Mouse (Mus musculus) adipocyte (in vitro differentiated cells): ENCODE measurements at regions not wholly inside any gene's neighbourhood (a gene's known extent, or its start where the extent isn't known, plus 50 kb on each side); places are given as distances from the start of the nearest gene placed in this dataset.

Source experiments
- DNase-seq: peaks from one replicate; pipeline ENCODE4 v3.0.0-alpha.2; 2016; ENCODE audit warnings: low spot score

- no peak for DNase-seq
Observed at GRCm38 (mm10) chr6:143372487-143372886, 205.5 kb downstream of the Etnk1 start.

GRCm38 (mm10) chr6:143373686-143374273, 206.8 kb downstream of the Etnk1 start:
- DNase-seq = peak; percentile 61

DNA sequence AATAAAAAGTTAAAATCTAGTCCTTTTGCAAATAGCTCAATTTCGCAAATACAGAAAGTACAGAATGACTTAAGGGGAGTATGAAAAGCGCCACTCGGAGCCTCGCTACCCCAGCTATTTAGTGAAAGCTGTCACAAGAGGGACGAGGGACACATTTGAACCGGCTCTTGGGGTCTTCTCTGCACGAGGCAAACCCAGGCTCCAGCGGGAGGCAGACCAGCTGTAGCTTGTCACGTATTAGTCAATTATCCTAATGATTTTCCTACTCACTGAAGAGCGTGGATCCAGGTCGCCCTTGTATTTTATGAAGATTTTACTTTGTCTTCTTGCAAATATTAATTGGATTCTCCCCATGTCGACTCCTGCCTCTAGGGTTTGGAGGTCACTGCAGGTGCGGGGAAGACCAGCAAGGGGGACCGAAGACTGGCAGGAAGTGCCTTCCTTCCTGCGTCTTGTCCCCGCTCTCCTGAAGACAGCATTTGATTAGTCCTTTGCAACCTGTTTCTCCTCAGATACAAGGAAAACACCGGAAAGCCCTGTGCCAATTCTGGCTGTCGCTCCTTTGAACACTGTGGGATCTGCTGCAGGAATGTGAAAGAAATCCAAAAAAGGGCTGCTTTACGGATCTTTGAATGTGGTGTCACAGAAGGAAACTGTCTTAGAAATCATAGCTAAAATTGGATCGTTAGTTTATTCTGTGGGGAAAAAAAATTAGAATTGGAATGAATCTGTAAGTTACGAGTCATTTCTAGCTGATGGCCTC, 209.1 kb downstream of the Etnk1 start:
- DNase-seq = no peak

GRCm38 (mm10) chr6:143377121-143377520, 210.1 kb downstream of the Etnk1 start:
- no peak for DNase-seq

- no peak for DNase-seq
Observed at GRCm38 (mm10) chr6:143378126-143378525, 211.1 kb downstream of the Etnk1 start.

GRCm38 (mm10) chr6:143380490-143380889, 213.5 kb downstream of the Etnk1 start:
- DNase-seq = no peak

- DNase-seq = no peak
Observed at GRCm38 (mm10) chr6:143386597-143387450, 219.8 kb downstream of the Etnk1 start.

DNA sequence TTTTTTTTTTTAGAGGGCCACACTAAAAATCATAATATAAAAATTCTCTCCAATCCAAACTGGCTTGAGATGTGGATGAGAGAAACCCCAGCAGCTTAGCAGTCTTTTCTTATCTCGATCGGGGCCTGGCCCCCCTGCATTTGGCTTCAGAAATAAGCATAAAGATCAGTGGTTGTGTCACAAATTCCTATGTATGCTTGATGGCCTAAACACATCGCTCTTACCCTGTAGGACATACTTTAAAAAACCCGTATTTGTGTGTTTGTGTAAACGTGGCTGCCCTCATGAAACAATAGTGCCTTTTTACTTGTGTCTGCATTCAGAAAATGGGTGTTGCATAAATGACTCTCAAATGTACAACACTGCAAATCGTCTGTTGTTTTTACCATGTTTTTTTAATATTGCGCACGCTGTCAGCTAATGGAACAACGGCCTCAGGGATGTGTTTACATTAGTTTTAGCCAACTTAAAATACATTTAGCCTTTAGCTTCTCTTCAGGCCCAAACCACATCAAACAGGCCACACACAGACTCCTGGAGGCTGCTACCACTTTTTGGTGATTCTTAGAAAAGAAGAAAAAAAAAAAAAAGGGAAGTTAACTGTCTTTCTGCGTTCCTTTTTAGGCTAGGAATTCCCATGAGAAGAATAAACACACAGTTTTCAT, 226.7 kb downstream of the Etnk1 start:
- DNase-seq = no peak

- DNase-seq = no peak
Observed at GRCm38 (mm10) chr6:143394377-143394776, 227.4 kb downstream of the Etnk1 start.

GRCm38 (mm10) chr6:143401436-143401835, 234.4 kb downstream of the Etnk1 start:
- DNase-seq = no peak

DNA sequence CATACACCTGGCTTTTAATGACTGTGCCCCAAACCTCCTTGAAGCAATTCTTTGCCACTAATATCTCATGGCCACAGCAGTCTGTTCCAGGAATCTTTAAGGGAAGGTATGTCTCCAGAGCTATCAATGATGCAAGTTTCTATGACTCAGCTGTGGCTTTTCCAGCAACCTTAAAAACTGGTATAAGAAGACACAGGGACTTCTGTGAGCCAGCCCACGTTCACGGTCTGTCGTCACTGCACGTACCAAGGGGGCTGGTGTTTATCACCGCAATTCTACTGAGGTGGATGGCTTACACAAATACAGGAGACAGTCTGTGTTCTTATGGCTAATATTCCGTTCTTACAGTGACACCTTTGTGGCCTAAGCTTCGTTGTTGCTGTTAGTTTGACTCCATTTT, 234.9 kb downstream of the Etnk1 start:
- no peak for DNase-seq

- no peak for DNase-seq
Observed at GRCm38 (mm10) chr6:143402766-143403165, 235.7 kb downstream of the Etnk1 start.

DNA sequence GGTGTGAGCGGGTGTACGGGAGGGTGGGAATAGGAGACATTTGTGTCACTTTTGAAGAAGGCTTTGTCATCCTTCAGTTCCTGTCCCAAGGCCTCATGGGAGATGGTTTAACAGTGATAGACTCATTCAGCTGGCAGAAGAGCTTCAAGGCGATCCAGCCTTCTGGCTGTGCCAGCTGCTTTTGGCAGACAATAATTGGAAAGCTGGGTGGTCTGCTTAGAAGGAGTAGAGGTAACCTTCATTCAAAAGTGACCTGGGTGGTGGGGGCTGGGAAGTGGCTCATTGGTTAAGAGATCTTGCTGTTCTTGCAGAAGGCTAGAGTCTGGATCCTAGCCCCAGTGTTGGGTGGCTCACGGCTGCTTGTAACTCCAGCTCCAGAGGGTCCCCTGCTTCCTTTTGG, 237.5 kb downstream of the Etnk1 start:
- no peak for DNase-seq

DNA sequence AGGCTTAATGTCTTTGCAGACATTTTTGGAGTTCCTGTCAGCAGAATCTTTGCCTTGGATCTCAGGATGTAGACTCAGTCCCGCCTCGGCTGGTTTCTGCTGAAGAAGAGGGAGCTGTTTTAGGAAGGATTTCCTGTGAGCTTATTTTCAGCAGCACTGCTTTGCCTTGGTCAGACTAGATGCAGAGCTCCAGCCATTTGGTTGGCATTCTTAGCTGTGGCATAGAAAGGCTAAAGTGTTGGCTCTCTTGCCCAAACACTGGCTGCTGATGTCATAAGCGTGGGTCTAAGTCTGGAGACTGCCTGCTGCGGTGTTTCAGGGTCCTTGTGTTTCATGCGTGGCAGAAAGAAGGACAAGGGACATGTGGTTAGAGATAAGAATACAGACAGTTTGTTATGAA, 245.0 kb downstream of the Etnk1 start:
- no peak for DNase-seq

GRCm38 (mm10) chr6:143412721-143413120, 245.7 kb downstream of the Etnk1 start:
- DNase-seq = no peak

DNA sequence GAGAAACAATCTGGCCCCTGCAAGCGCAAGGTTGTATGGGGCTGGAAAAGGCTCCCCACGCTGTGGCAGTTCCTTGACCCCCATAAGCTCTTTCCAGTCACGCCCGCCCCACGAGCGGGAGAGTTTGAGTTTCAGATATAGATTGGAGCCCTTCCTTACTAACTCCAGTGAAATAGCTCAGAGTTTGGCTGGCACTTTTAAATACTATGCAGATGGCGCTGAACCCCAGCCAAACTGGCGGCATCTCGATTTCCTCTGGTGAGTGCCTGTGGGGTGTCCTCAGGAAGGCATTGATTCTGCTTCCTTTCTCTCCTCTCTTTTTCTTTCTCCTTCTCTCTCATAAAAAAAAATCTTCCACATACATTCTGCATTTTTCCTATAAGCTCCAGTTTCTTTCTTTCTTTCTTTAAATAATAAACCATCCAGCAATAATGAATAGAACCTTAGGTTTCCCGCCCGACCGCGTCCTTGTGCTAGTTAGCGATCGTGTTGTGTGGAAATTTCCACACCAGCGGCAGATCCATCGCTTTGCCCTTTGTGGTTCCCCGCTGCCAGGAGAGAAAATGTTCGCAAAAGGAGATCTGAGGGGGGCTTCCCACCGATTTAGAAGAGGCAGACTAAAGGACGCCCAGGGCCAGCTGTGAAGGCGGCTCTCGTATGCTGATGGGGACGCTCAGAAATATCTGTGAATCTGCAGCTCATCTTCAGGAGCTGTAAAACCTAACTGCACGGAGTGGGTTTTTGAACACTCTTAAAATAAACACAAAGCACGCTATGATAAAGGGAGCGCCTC, 247.8 kb downstream of the Etnk1 start:
- DNase-seq = no peak

DNA sequence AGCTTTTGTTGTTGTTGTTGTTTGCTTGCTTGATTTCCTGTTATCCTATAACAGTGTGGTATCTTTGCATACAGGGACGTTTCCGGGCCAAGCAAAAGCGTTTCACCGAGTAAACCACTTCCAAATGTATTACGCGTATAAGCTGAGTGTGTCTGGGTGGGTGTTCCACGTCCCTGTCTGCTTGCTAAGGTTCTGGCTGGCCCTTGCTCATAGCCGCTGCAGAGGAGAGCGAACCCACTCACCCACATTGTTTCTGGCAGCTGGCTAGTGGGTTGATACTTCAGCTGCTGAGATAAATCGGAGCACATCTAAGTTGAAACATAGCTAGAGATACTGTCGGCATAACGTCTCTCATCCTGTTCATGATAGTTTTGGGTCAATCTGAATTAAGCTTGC, 248.4 kb downstream of the Etnk1 start:
- no peak for DNase-seq

GRCm38 (mm10) chr6:143419872-143420271, 252.9 kb downstream of the Etnk1 start:
- DNase-seq = no peak

GRCm38 (mm10) chr6:143423026-143423425, 256.0 kb downstream of the Etnk1 start:
- DNase-seq = no peak

GRCm38 (mm10) chr6:143425182-143425829, 258.3 kb downstream of the Etnk1 start:
- no peak for DNase-seq

- no peak for DNase-seq
Observed at GRCm38 (mm10) chr6:143431896-143432450, 265.0 kb downstream of the Etnk1 start.
